Mouse (Mus musculus) lung, adult 2 months (tissue): ENCODE data around the gene Yif1b. TPM values are rescaled to one million over a fixed set of nuclear protein-coding genes. Genes with fewer than 3 reads are reported as not detected.

Source experiments
- DNase-seq: peaks from one replicate; pipeline ENCODE4 v3.0.0; 2022
- H3K4me1 ChIP-seq: fragments of 200-500 bp; 2 replicates; pipeline ENCODE4 v1.6.1; 2011; ENCODE audit warnings: low read length; ENCODE audit not compliant: control insufficient read depth, insufficient read depth
- H3K4me3 ChIP-seq: fragments of 200-500 bp; replicated peaks from 2 replicates; pipeline ENCODE3; 2011; ENCODE audit warnings: low read depth, mild to moderate bottlenecking, control low read depth, low read length; ENCODE audit errors: extremely low read depth
- CTCF ChIP-seq: fragments of 200-500 bp; IDR thresholded peaks from 2 replicates; pipeline ENCODE4 v1.5.1; 2011; ENCODE audit warnings: mild to moderate bottlenecking, low read length, control low read depth; ENCODE audit not compliant: insufficient read depth
- POLR2A ChIP-seq: fragments of 200-500 bp; IDR thresholded peaks from 2 replicates; pipeline ENCODE4 v1.6.1; 2011; ENCODE audit warnings: low read depth, mild to moderate bottlenecking, control low read depth, low read length, borderline replicate concordance; ENCODE audit errors: extremely low read depth
- WGBS: fragments of 180-500 bp; shearing (Covaris S2); methylation state at CpG from one replicate; pipeline ENCODE4 v1.1.7; 2018; 5-methylcytosine and 5-hydroxymethylcytosine counted together
- polyA plus RNA-seq: library from polyadenylated mRNA; depleted of rRNA; stranded (reverse); fragments of >200 nt; gene quantifications from 2 replicates; pipeline ENCODE4 v1.2.3, GENCODE M21; 2012

Gene Yif1b
- polyA plus RNA-seq, 1 experiment = 182 TPM

GRCm38 (mm10) chr7:29277510-29277909 is 39.4 kb downstream of the Yif1b start:
- TF ChIP-seq CTCF = no peak

GRCm38 (mm10) chr7:29279261-29279660 is 41.1 kb downstream of the Yif1b start:
- Histone ChIP-seq H3K4me1 (peaks cover 3% of the 10 kb centered on the region; the same call in 1 of the 2 replicates), H3K4me3 (no peak overlapping the region)
- no peak for DNase-seq
- TF ChIP-seq CTCF (no peak), POLR2A (no peak)

More at GRCm38 (mm10) chr7:29277510-29277909, 39.4 kb downstream of the Yif1b start:
- WGBS = 48% methylated on average over 4 of the region's 4 CpGs
- no peak for DNase-seq
- H3K4me1 ChIP-seq = peaks cover 3% of the 10 kb centered on the region; the same call in 1 of the 2 replicates
- no peak overlapping the region for H3K4me3 ChIP-seq

- no peak for DNase-seq
- TF ChIP-seq CTCF = no peak
- TF ChIP-seq POLR2A = no peak
- Histone ChIP-seq H3K4me1 (peaks cover 3% of the 10 kb centered on the region; the same call in 1 of the 2 replicates), H3K4me3 (no peak overlapping the region)
- 74% methylated on average over 8 of the region's 8 CpGs for WGBS
These were observed 41.8 kb downstream of the Yif1b start for GRCm38 (mm10) chr7:29279924-29280323.

DNA sequence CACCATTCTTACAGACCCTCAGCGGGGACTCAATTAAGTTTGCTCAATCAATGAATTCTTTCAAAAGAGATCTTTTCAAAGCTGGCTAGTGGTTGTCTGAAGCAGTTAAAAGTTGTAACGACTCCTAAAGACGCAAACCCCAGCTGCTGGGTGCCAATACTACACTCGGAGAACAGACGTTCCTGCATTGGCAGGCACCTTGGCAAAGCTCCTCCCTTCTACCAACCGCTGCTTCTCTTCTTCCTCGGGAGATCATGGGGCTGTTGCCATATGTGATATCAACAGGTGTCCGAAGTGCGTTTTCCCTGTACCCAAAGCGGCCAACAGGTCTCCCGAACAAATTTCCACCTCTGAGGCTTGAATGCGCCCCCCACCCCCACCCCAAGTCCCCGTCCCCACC is 42.7 kb downstream of the Yif1b start:
- WGBS = 16% methylated on average over 13 of the region's 13 CpGs
- DNase-seq = no peak
- TF ChIP-seq CTCF (no peak), POLR2A (no peak)

DNA sequence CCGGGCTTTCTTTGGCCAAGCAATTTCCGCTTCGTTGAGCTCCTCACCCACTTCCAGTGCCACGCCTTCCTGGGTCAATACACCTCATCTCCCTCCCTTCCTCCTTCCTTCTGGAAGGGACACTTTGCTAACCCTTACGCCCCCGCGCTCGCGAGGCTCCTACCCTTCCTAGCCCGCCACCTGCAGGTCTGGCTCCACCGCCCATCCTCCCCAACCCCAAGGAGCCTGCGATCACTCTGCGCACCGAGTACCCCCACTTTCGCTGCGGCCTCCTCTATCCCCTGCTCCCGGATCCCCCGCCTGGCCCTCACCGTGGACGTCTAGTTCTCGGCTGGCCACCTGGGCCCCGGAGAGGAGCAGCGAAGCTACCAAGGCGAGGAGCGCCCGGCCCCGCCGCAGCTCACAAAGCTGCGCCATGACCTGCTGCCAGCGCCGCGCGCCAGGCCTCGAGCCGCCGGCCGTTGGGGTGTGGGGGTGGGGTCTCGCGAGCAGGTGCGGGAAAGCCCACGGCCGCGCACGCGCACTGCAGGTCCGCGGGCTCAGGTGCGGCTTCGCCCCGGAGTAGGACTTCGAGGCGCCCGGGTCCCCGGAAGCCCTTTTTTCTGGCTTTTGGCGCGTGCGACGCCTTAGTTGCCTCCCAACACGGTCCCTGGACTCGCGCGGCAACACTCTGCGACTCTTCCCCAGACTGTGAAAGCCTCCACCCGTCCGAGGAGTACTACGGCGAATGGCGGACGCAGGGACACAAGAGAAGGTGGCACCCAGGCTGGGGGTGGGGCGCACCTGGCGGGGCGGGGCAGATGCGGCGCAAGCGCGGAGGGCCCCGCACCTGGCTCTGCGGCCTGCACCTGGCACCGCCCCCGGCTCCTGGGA is 43.3 kb downstream of the Yif1b start, which contains the start of gene Spint2:
Spint2 (minus strand) TSS at position 712 of the 873 bp plus-strand sequence.
- under 1% methylated on average over 80 of the region's 80 CpGs for WGBS
- peak within 1 kb of the TSS; percentile 88 for H3K4me3 ChIP-seq
- H3K4me1 ChIP-seq = peaks cover 3% of the 10 kb centered on the region; the same call in 1 of the 2 replicates
- peak; percentile 88; the same call in 1 of the 2 replicates for TF ChIP-seq POLR2A
- TF ChIP-seq CTCF = no peak
- DNase-seq = peak; percentile 90

More for the DNA sequence above, 42.7 kb downstream of the Yif1b start:
- Histone ChIP-seq H3K4me1 (peaks cover 3% of the 10 kb centered on the region; the same call in 1 of the 2 replicates), H3K4me3 (peak overlapping the region; percentile 88)

- no peak for DNase-seq
- Histone ChIP-seq H3K4me1 (peaks cover 3% of the 10 kb centered on the region; the same call in 1 of the 2 replicates), H3K4me3 (peak overlapping the region; percentile 0)
- WGBS = 9% methylated on average over 21 of the region's 21 CpGs
- TF ChIP-seq POLR2A (no peak), CTCF (no peak)
These were observed 44.0 kb downstream of the Yif1b start for GRCm38 (mm10) chr7:29282074-29282554.

DNA sequence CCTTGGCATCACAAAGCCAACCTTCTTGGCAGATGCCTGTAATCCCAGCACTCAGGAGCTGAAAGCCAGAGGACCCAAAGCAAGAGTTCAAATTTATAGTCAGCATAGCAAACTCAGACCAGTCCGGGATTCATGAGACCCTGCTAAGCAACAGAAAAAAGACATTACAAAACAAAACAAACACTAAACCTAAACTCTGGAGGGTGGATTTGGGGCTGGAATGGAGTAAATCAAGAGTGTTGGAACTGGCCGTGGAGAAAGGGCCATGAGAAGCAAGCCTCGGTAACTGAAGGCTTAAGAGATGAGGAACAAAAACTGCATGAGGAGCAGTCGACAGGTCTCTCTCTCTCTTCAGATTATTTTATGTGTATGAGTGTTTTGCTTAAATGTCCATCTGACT is 45.7 kb downstream of the Yif1b start:
- TF ChIP-seq POLR2A (no peak), CTCF (no peak)
- no peak overlapping the region for H3K4me3 ChIP-seq
- no peak for DNase-seq
- 73% methylated on average over 4 of the region's 4 CpGs for WGBS
- peaks cover 3% of the 10 kb centered on the region; the same call in 1 of the 2 replicates for H3K4me1 ChIP-seq

GRCm38 (mm10) chr7:29284523-29284922 is 46.4 kb downstream of the Yif1b start:
- Histone ChIP-seq H3K4me1 (peaks cover 3% of the 10 kb centered on the region; the same call in 1 of the 2 replicates), H3K4me3 (no peak overlapping the region)
- TF ChIP-seq POLR2A = no peak
- no peak for TF ChIP-seq CTCF
- DNase-seq = no peak
- WGBS = 93% methylated on average over 6 of the region's 6 CpGs

DNA sequence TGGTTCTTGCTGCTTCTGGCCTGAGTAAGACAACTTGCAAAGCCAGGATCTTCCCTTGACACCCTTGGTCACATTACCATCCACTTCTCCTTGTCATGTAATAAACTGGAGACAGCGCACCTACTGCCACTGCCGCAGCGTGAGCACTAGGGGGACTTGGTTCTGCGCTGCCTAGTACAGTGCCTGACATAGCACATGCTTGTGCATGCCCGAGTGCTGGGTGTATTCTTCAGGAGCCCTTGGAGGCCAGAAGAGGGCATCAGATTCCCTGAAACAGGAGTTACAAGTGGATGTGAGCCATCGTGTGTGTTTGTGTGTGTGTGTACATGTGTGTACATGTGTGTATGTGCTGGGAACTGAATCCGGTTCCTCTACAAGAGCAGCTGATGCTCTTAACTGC is 49.4 kb downstream of the Yif1b start:
- TF ChIP-seq POLR2A = no peak
- TF ChIP-seq CTCF = no peak
- no peak for DNase-seq
- 77% methylated on average over 7 of the region's 7 CpGs for WGBS
- Histone ChIP-seq H3K4me3 (no peak overlapping the region), H3K4me1 (no peaks in the 10 kb centered on the region)
